Mouse (Mus musculus) heart, adult 8-10 months (tissue): ENCODE results near the gene Olfr749. TPM values are rescaled to one million over a fixed set of nuclear protein-coding genes. Genes with fewer than 3 reads are reported as not detected.
"Not testable (repeated sequence)": the region's sequence is repeated elsewhere in the genome, so short reads cannot be mapped to it uniquely, and the experiment has no call there.

Source experiments
- DNase-seq: peaks from one replicate; pipeline ENCODE4 v3.0.0; 2022; ENCODE audit warnings: low spot score
- total RNA-seq, 4 experiments: library from RNA; stranded (reverse); gene quantifications; 2 replicates each; pipeline ENCODE4 v1.2.4; 2022

The Olfr749 gene
- total RNA-seq: not detected

DNA sequence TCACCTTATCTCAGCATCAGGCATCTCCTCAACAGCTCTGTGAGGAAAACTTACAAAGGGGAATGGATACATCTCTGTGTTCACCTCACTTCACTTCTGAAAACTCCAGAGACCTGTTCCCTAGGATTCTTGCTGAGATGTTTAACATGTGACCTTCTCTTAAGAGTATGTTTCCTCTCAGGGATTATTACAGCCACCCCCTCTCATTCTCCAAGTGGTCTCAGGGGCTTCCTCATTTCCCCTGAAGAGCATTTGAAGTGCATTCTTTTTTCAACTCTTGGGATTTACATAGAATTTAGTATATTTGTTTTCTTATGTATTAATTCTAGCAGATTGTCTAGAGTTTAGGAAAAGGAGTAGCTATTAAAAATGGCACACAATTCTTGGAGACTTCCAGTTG is at the start of gene Olfr749:
Gene Olfr749, minus strand, starts transcription at position 101 of the 400 bp plus-strand sequence.
- DNase-seq: no peak

DNA sequence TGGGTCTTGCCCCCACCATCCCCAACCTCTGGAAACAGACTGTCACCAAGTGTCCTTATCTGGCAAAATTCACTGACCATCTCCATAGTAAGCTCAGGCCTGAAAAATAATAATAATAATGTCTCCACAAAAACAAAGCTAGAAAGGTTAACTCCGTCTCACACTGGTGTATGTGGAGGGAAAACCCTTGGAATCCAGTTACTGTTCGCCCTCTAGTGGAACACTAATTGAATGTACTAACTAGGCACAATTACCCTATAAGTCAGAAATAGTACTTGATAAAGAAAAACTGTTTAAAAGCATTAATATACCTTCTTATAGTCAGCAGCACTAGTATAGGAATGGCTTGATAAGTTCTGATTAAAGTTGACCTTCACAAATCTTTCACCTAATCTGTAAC is 43.3 kb upstream of the Olfr749 start:
- no peak for DNase-seq

DNA sequence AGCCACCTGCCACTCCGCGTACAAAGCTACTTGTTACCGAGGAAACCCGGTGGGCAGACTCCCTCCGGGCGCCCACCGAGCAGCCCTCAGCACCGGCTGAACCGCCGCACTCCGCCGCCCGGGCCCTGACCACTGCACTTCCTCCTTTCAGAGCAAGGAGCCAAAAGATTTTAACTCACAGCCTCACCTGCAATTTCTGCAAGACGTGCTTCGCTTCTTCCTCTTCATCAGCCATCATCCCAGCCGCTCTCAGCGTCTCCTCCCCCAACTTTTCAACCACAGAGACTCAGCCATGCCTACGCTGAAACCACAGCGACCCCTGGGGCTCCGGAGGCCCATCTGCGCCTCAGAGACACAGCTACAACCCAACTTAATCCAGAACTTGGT is 40.4 kb upstream of the Olfr749 start, which contains the start of gene Ttc5:
Gene Ttc5, minus strand, starts transcription at position 269 of the 387 bp plus-strand sequence.
- peak; percentile 92 for DNase-seq

DNA sequence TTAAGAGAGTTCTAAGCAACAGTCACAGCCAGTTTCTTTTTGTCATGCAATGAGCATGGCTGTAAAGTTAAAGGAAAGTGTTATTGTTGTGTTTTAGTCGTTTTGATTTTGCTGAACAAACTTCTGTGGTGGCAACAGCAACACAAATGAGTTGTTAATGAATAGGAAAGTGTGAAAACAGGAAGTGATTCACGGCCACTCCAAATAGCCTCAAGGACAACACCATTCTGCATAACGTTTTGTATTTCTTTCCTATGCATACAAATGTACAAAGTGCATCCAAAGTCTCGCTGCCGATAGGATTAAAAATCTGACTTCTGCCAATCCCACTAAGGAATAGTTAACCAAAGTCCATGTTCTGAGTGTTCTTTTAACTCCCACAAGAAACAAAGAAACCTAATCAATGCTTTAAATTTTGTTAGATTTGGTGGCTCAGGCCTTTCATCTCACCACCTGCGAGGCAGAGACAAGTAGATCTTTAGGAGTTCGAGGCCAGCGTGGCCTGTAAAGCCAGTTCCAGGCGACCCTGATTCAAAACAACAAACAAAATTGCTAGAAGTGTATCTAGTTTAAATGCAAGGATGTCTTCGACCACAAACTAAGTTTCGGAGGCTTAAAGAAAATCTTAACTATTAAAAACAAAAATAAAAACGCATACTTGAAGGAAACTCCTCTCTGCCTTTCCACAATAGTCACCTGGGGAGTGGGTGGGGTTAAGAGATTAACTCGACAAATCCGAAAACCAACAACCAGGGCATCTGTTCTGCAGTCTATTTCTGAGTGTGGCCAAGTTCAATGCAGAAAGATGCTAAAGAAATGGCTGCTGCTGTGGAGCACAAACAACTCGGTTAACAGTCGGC is 39.7 kb upstream of the Olfr749 start:
- no peak for DNase-seq

DNA sequence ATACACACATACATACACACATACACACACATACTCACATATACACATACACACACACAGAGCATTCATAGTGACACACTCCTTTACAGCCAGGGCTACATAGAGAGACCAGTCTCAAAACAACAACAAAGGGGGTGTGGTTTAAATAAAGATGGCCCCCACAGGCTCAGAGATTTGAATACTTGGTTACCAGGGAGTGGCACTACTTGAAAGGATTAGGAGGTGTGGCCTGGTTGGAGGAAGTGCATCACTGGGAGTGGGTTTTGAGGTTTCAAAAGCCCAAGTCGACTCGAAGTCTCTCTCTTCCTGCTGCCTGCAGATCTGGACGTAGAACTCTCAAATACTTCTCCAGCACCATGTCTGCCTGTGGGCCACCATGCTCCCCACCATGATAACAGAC is 37.3 kb upstream of the Olfr749 start:
- DNase-seq: no peak

DNA sequence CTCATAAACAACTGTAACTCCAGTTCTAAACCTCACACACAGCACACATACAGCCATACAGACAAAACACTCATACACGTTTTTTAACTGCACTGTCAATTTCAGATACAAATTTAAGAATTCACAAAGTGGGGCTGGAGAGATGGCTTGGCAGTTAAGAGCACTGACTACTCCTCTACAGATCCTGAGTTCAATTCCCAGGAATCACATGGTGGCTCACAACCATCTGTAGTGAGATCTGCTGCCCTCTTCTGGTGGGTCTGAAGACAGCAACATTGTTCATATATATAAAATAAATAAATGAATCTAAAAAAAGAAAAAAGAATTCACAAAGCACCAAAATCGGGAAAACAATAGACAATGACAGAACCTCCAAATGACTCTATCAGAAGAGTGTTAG is 26.4 kb upstream of the Olfr749 start:
- no peak for DNase-seq

DNA sequence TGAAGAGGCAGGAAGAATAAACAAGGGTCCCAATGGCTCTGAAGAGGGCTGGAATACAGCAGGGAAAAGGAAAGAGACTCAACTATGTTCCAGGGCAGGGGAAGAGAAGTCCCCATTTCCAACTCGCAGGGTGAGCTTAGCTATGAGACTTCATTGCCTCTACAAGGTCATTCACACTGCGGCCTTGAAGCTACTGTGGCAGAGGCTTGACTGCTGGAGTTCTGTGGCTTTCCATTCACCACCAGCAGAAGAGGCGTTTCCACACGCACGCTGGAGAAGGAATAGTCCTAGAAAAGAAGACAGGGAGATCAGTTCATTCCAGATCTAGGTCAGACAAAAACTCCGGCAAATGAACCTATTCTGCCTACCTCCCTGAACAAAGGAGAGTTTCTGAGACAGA is 20.8 kb upstream of the Olfr749 start:
- DNase-seq: no peak

DNA sequence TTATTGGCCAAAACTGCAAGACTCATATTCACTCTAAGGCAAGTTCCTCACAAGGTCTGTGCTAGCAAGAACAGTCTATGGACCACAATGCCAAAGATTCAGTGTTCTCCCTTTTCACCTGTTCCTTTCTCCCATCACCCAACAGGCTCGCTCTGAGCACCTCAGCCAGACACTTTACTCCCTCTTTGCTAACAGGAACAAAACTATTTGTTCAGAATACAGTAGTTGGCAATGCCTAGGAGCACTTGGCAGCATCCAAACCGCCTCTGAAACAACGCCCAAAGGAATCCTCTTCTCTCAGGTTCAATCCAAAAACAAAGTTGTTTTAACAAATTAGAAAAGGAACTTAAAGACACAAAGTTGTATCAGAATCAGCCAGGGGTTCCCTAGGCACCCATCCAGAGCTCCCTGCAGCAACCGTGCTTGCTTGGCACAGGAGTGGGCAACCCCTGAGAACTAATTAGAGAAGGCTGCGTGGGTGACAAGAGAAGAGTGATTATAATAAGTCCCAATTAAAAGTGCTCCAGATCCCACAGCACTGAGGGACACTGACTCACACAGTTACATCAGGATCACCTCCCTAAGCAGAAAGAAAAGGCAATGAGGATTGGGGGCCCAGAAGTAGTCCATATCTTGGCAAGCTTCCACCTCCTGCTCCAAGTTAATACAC is 13.7 kb upstream of the Olfr749 start:
- no peak for DNase-seq

DNA sequence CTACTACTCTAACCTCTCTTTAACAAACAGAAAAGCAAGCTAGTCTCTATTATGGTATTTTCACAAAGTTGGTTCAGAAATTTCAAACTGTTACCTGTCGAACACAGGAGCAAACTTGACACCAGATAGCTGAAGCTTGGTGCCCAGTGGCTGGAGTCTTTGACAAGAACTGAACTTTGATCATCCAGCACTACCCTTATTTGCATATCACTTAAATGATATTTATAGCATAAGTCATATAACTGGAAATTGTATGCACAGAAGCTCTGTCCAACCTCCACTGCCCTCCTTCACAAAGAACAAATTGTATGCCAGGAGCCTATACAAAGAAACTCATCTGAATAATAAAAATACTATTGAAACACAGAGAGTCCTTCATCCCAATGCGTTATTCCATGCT is 3.3 kb downstream of the Olfr749 start:
- no peak for DNase-seq

DNA sequence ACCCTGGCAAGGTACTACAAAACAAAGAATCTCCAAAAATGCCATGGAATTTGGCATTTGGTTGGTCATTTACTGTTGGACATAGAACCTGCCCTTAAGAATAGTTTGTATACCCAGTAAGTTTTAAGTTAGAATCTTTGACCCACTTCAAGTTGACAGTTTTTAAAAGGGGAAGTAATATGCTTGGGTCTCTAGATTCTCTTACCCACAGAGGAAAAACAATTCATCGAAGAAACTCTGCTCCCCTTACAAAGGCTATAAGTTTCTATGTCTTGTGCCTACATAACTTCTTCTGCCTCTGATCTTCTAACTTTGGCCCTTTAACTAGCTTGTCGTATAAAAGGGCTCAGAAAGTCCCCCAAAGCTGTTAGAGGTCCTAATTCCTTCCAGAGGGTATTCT is 4.6 kb downstream of the Olfr749 start:
- DNase-seq: no peak

DNA sequence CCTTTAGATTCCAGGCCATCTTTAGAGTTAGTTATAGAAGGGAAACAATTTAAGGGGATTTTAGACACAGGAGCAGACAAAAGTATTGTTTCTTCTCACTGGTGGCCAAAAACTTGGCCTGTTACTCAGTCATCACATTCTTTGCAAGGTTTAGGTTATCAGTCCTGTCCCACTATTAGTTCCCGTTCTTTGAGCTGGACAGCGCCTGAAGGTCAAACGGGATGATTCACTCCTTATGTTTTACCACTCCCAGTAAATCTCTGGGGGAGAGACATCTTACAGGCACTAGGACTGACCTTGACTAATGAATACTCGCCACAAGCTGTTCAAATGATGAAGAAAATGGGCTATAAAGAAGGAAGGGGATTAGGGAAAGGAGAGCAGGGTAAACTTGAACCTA is 22.5 kb downstream of the Olfr749 start:
- not testable (repeated sequence) for DNase-seq

DNA sequence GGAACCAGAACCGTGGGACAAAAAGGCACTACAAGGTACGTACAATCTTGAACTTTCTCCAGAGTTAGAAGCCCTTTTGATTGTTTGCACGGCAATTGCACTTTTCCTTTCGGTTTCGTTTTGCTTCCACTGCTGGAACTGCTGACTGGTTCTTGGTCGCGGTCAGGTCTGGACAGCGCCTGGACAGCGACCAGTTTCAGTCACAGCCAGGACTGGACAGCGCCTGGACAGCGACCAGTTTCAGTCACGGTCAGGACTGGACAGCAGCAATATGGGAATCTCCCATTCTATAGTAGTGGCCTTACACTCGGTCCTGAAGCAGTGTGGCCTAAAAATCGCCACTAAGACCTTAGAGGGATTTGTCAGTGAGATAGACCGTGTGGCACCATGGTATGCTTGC is 25.0 kb downstream of the Olfr749 start:
- DNase-seq: not testable (repeated sequence)

DNA sequence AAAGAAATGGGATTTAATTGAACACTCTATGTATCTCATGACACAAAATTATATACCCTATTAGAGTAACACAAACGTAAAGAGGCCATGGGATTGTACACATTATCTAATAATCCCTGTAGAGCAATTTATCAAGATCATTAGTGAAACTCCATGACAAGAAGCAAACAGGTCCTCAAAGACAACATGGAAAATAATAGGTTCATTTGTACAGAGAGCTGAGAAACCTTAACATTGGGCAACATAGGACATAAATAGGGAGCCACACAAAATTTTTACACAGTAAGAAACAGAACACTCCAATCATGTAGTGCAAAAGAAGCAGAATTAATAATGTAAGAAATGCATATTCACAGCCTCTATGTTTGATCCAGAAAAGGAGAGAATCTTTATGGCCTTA is 37.8 kb downstream of the Olfr749 start, which contains the start of gene Olfr748:
Gene Olfr748, plus strand, starts transcription at position 301 of the 400 bp plus-strand sequence.
- DNase-seq: no peak

DNA sequence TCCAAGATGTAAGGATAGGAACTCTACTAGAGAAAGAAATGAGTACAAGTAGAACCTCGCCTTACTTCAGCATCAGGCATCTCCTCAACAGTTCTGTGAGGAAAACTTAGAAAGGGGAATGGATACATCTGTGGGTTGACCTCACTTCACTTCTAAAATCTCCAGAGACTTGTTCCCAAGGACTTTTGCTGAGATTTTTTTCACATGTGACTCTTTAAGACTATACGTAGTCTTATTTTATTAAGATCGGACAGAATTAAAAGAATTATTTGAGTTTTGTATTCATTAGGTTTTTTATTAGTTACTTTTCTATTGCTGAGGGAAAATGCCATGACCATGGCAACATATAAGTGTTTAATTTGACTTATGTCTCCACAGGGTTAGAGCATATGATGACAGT is 51.8 kb downstream of the Olfr749 start, which contains the start of gene Olfr747:
Gene Olfr747, minus strand, starts transcription at position 101 of the 400 bp plus-strand sequence.
- no peak for DNase-seq

Other genes starting within 250 kb of the Olfr749 start
- not detected for gene Olfr742, start 241.5 kb downstream of the Olfr749 start, total RNA-seq
- not detected for gene Olfr743, start 223.3 kb downstream of the Olfr749 start, total RNA-seq
- not detected for gene Olfr744, start 130.2 kb downstream of the Olfr749 start, total RNA-seq
- not detected for gene Olfr745, start 105.7 kb downstream of the Olfr749 start, total RNA-seq
- gene Olfr746, start 98.0 kb downstream of the Olfr749 start, total RNA-seq: not detected
- not detected for gene Olfr747, start 51.9 kb downstream of the Olfr749 start, total RNA-seq
- not detected for gene Olfr748, start 37.7 kb downstream of the Olfr749 start, total RNA-seq
- gene Ttc5, start 40.4 kb upstream of the Olfr749 start, total RNA-seq: 10 to 100 TPM; 11.9 to 17.8 (median 13.6) TPM
- gene Ccnb1ip1, start 62.6 kb upstream of the Olfr749 start, total RNA-seq: under 1 TPM in 1 of 4 experiments, not detected in 3; 0.47 TPM
- 10 to 100 TPM; 11.6 to 16.2 (median 13.0) TPM for gene Parp2, start 62.7 kb upstream of the Olfr749 start, total RNA-seq
- 10 to 100 TPM in 2 of 4 experiments, 1 to 10 TPM in 2; 8.0 to 12.1 (median 10.0) TPM for gene Tep1, start 125.5 kb upstream of the Olfr749 start, total RNA-seq
- 10 to 100 TPM; 13.4 to 33.6 (median 21.6) TPM for gene Klhl33, start 152.4 kb upstream of the Olfr749 start, total RNA-seq
- 10 to 100 TPM; 53.6 to 75.8 (median 70.5) TPM for gene Osgep, start 179.8 kb upstream of the Olfr749 start, total RNA-seq
- gene Apex1, start 179.9 kb upstream of the Olfr749 start, total RNA-seq: 10 to 100 TPM; 23.1 to 33.8 (median 26.7) TPM
- gene Pip4p1, start 185.8 kb upstream of the Olfr749 start, total RNA-seq: 10 to 100 TPM; 19.3 to 24.5 (median 20.6) TPM
- 10 to 100 TPM in 1 of 4 experiments, 1 to 10 TPM in 3; 8.0 to 10.9 (median 9.3) TPM for gene Pnp, start 186.0 kb upstream of the Olfr749 start, total RNA-seq
- gene Gm49342, start 199.4 kb upstream of the Olfr749 start, total RNA-seq: 10 to 100 TPM in 2 of 4 experiments, 1 to 10 TPM in 2; 6.8 to 12.3 (median 9.5) TPM
- gene Pnp2, start 210.9 kb upstream of the Olfr749 start, total RNA-seq: 1 to 10 TPM in 1 of 4 experiments, under 1 TPM in 2, not detected in 1; 0.52 to 1.2 (median 0.84) TPM